11 mouse cellular contexts compared by ENCODE assay signal in the genomic region with DNA sequence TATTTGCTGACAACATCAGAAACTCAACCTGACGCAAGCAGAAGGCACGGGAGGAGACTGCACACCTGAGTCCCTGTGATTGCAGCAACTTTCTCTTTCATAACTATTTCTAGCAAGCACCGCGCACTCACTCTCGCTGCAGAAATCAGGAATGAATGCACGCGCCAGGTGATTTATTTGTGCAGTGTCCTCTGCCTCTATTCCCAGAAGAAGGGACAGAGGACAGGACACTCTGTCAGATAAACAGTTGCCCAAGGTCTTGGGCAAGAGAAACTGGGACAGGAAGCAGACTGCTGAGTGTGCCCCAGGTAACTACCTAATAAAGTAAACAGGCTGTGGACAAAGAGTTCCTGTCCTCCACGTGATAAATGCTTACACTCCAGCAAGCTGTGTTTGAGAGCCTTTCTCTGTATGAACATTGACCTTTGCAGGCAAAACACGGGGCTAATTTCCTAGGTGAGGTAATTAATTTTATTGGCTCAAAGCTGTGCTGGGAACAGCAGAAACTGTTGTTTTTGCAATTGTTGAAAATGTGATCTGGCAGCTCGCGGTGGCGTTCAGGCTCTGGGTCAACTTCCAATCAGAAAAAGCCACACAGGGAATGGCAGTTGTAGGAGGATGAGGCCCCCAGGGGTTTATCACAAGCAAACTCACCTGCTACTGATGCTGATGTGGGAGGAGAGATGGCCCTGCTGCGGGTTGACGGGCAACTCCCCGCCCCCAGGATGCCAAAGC. TPM values are rescaled to one million over a fixed set of nuclear protein-coding genes. Genes with fewer than 3 reads are reported as not detected.
DNase-seq lines count a peak whose midpoint lies in the region; ATAC-seq and TF ChIP-seq lines count a peak whose summit lies in the region.
"Had no signal": no experiment of that assay in that cellular context is flagged by ENCODE, and none has a peak within 500 bp of the region (broad histone marks: within the 10 kb centered on the region; RNA-seq: fewer than 3 reads in every experiment).

No protein-coding gene starts in this region.

- WGBS in intestine, embryonic 14.5 days = 17% methylated on average over 15 of the region's 15 CpGs
- 32% methylated on average over 15 of the region's 15 CpGs for WGBS in limb, embryonic 12.5 days
- 9% methylated on average over 15 of the region's 15 CpGs for WGBS in small intestine, adult 2 months
- WGBS in thymus, adult 2 months = 53% methylated on average over 15 of the region's 15 CpGs
- 51% methylated on average over 15 of the region's 15 CpGs for WGBS in heart, embryonic 11.5 days (ENCODE audit: insufficient replicate concordance)

- H3K9ac ChIP-seq in intestine, embryonic 14.5 days (ENCODE audit: low read length) = no peak overlapping the region
- no peak overlapping the region for H3K9ac ChIP-seq in limb, embryonic 12.5 days (replicated peaks)
- H3K9ac ChIP-seq in heart, embryonic 11.5 days (ENCODE audit: low read depth, low read length) = no peak overlapping the region
- H3K9ac ChIP-seq: neural tube, embryonic 12.5 days had no signal

- peak overlapping the region; percentile 14; the same call in 1 of the 2 replicates for H3K4me2 ChIP-seq in intestine, embryonic 14.5 days (ENCODE audit: low read length)
- H3K4me2 ChIP-seq in limb, embryonic 12.5 days = peak overlapping the region; percentile 35
- H3K4me2 ChIP-seq in heart, embryonic 11.5 days = no peak overlapping the region
- H3K4me2 ChIP-seq: neural tube, embryonic 12.5 days had no signal

- intact Hi-C loops in gastrocnemius, adult 2 months (cut with DNase I) = no loop called here

- no peak overlapping the region for H3K4me3 ChIP-seq in gastrocnemius, adult 2 months
- H3K4me3 ChIP-seq in intestine, embryonic 14.5 days (ENCODE audit: low read depth, low read length) = no peak overlapping the region
- no peak overlapping the region for H3K4me3 ChIP-seq in limb, embryonic 12.5 days (replicated peaks)
- peak overlapping the region; percentile 13; the same call in 1 of the 2 replicates for H3K4me3 ChIP-seq in small intestine, adult 2 months (ENCODE audit: low read depth, low read length)
- H3K4me3 ChIP-seq in thymus, adult 2 months (ENCODE audit: control insufficient read depth, insufficient read depth, low read length) = no peak overlapping the region
- no peak overlapping the region for H3K4me3 ChIP-seq in heart, embryonic 11.5 days (ENCODE audit: low read depth, low read length)
- H3K4me3 ChIP-seq: neural tube, embryonic 12.5 days had no signal

- no peak for TF ChIP-seq POLR2A in small intestine, adult 2 months (IDR thresholded peaks at IDR 0.05; ENCODE audit: low read depth, low read length)
- TF ChIP-seq POLR2A in thymus, adult 2 months (IDR thresholded peaks at IDR 0.05; ENCODE audit: control insufficient read depth, extremely low read depth, insufficient read depth, low read length, poor library complexity) = no peak

- peaks cover 9% of the 10 kb centered on the region; the same call in 1 of the 2 replicates for H3K4me1 ChIP-seq in intestine, embryonic 14.5 days (replicated peaks; ENCODE audit: control insufficient read depth, insufficient read depth, low read length)
- H3K4me1 ChIP-seq in limb, embryonic 12.5 days (replicated peaks) = peaks cover 37% of the 10 kb centered on the region
- H3K4me1 ChIP-seq in small intestine, adult 2 months (ENCODE audit: control insufficient read depth, insufficient read depth, insufficient read length, low read length) = peaks cover 35% of the 10 kb centered on the region; the same call in 1 of the 2 replicates
- no peaks in the 10 kb centered on the region for H3K4me1 ChIP-seq in thymus, adult 2 months (replicated peaks; ENCODE audit: control insufficient read depth, insufficient read depth, low read length)
- peaks cover 8% of the 10 kb centered on the region; the same call in 1 of the 2 replicates for H3K4me1 ChIP-seq in heart, embryonic 11.5 days (ENCODE audit: control insufficient read depth, insufficient read depth, low read length)

- DNase-seq in gastrocnemius, adult 2 months = no peak
- no peak for DNase-seq in gastrocnemius, postnatal 10 days
- peak; percentile 67 for DNase-seq in intestine, embryonic 14.5 days (ENCODE audit: low spot score)
- DNase-seq in thymus, adult 2 months = no peak
- no peak for DNase-seq in urinary bladder, adult 2 months (ENCODE audit: low spot score)
- DNase-seq: heart, postnatal 4 days had no signal

- no peaks in the 10 kb centered on the region for H3K27me3 ChIP-seq in intestine, embryonic 14.5 days (replicated peaks; ENCODE audit: control insufficient read depth, insufficient read depth, low read length)
- H3K27me3 ChIP-seq in limb, embryonic 12.5 days = no peaks in the 10 kb centered on the region
- H3K27me3 ChIP-seq in small intestine, adult 2 months (ENCODE audit: control insufficient read depth, insufficient read depth, low read length) = no peaks in the 10 kb centered on the region
- H3K27me3 ChIP-seq in thymus, adult 2 months (ENCODE audit: control insufficient read depth, insufficient read depth, low read length) = no peaks in the 10 kb centered on the region
- no peaks in the 10 kb centered on the region for H3K27me3 ChIP-seq in heart, embryonic 11.5 days (ENCODE audit: control insufficient read depth, insufficient read depth, low read length)
- H3K27me3 ChIP-seq: neural tube, embryonic 12.5 days had no signal

- no peak for TF ChIP-seq CTCF in gastrocnemius, adult 2 months (IDR thresholded peaks at IDR 0.05)
- no peak for TF ChIP-seq CTCF in small intestine, adult 2 months (IDR thresholded peaks at IDR 0.05; ENCODE audit: extremely low read depth, insufficient read length, insufficient replicate concordance, low read depth, low read length)
- TF ChIP-seq CTCF in thymus, adult 2 months (IDR thresholded peaks at IDR 0.05; ENCODE audit: borderline replicate concordance, control insufficient read depth, extremely low read depth, insufficient read depth, low read length, poor library complexity) = no peak

- no peaks in the 10 kb centered on the region for H3K36me3 ChIP-seq in intestine, embryonic 14.5 days (ENCODE audit: control insufficient read depth, insufficient read depth, low read length)
- no peaks in the 10 kb centered on the region for H3K36me3 ChIP-seq in limb, embryonic 12.5 days
- H3K36me3 ChIP-seq in small intestine, adult 2 months (ENCODE audit: control insufficient read depth, insufficient read depth, low read length) = no peaks in the 10 kb centered on the region
- H3K36me3 ChIP-seq in thymus, adult 2 months (ENCODE audit: control insufficient read depth, insufficient read depth, low read length) = no peaks in the 10 kb centered on the region
- H3K36me3 ChIP-seq in heart, embryonic 11.5 days (ENCODE audit: control insufficient read depth, insufficient read depth, low read length) = no peaks in the 10 kb centered on the region
- H3K36me3 ChIP-seq: neural tube, embryonic 12.5 days had no signal

- H3K9me3 ChIP-seq in intestine, embryonic 14.5 days (ENCODE audit: control insufficient read depth, low read length) = 0 out of 2 replicates have a peak, but pooled peaks cover 2% of the 10 kb centered on the region
- 0 out of 2 replicates have a peak, but pooled peaks cover 4% of the 10 kb centered on the region for H3K9me3 ChIP-seq in limb, embryonic 12.5 days
- no peaks in the 10 kb centered on the region for H3K9me3 ChIP-seq in heart, embryonic 11.5 days (replicated peaks; ENCODE audit: control insufficient read depth, low read length)

- peak overlapping the region; percentile 12 for H3K27ac ChIP-seq in gastrocnemius, adult 2 months
- 0 out of 2 replicates have a peak overlapping the region, but pooled peaks have one; percentile 5 for H3K27ac ChIP-seq in intestine, embryonic 14.5 days (ENCODE audit: low read depth)
- peak overlapping the region; percentile 76 for H3K27ac ChIP-seq in limb, embryonic 12.5 days
- H3K27ac ChIP-seq in small intestine, adult 2 months (ENCODE audit: insufficient read depth, low read depth, low read length) = peak overlapping the region; percentile 73
- no peak overlapping the region for H3K27ac ChIP-seq in thymus, adult 2 months (ENCODE audit: control insufficient read depth, insufficient read depth, low read length)
- no peak overlapping the region for H3K27ac ChIP-seq in heart, embryonic 11.5 days (ENCODE audit: low read depth, low read length)
- H3K27ac ChIP-seq: neural tube, embryonic 12.5 days had no signal

- peak; percentile 62; the same call in 1 of the 2 replicates for ATAC-seq in intestine, embryonic 14.5 days (replicated peaks; ENCODE audit: low FRiP score, low TSS enrichment, low read depth)
- ATAC-seq in limb, embryonic 12.5 days (ENCODE audit: insufficient number of reproducible peaks, insufficient read depth, low FRiP score, low TSS enrichment, low read depth) = no peak
- no peak for ATAC-seq in heart, embryonic 11.5 days (replicated peaks; ENCODE audit: insufficient number of reproducible peaks, low FRiP score, low TSS enrichment)
- ATAC-seq: forebrain, embryonic 16.5 days had no signal

RNA-seq across cellular contexts. Expression of a gene that starts 33.2 kb away (rescaled TPM):
- not detected for total RNA-seq in gastrocnemius, adult 2 months (2021)
- total RNA-seq in gastrocnemius, postnatal 10 days (2021) = not detected
- 1.4 TPM in 2 replicates for polyA plus RNA-seq in intestine, embryonic 14.5 days (2014; fragmentation: Nextera tagmentation; extraction: Ambion mirVana)
- 0.70 and 0.84 TPM in 2 replicates for polyA plus RNA-seq in limb, embryonic 12.5 days (2016; fragmentation: Nextera tagmentation; extraction: Ambion mirVana)
- 0.11 and 0.38 TPM in 2 replicates for polyA plus RNA-seq in small intestine, adult 2 months (2012; rRNA removed)
- polyA plus RNA-seq in thymus, adult 2 months (2012; rRNA removed) = 0.03 TPM in 1 of 2 replicates, not detected in the other
- polyA plus RNA-seq in heart, embryonic 11.5 days (2014; fragmentation: Nextera tagmentation; extraction: Ambion mirVana) = 0.04 TPM in 1 of 2 replicates, not detected in the other
- 0.04 and 0.06 TPM in 2 replicates for polyA plus RNA-seq in urinary bladder, adult 2 months (2012; rRNA removed)
- total RNA-seq: heart, postnatal 4 days had no signal

Comparison
In these comparisons a context has a peak if more than half of its experiments do, and no peak if none do; other contexts are left out.
1. H3K27ac ChIP-seq: peak in gastrocnemius, adult 2 months (single experiment), intestine, embryonic 14.5 days (single experiment), limb, embryonic 12.5 days (single experiment) and small intestine, adult 2 months (single experiment); none in thymus, adult 2 months (single experiment) and heart, embryonic 11.5 days (single experiment).